Mouse (Mus musculus) kidney, adult 8-10 months (tissue): ENCODE measurements around the gene Arl4d.

Experiments used
- DNase-seq, 2 experiments: peaks; one replicate each; pipeline ENCODE4 v3.0.0; 2022

Gene Arl4d

GRCm38 (mm10) chr11:101680634-101681325, 15.4 kb downstream of the Arl4d start:
- DNase-seq, result no peak

GRCm38 (mm10) chr11:101681968-101682367, 16.6 kb downstream of the Arl4d start:
- no peak for DNase-seq

GRCm38 (mm10) chr11:101682410-101682960, 17.1 kb downstream of the Arl4d start:
- DNase-seq, result no peak

GRCm38 (mm10) chr11:101687351-101688301, 22.3 kb downstream of the Arl4d start:
- DNase-seq, result peak in 1 of 2 experiments; percentile 25

- DNase-seq, result no peak
Observed at GRCm38 (mm10) chr11:101689701-101690113, 24.4 kb downstream of the Arl4d start.

- DNase-seq, result no peak
Observed at GRCm38 (mm10) chr11:101690326-101690725, 25.0 kb downstream of the Arl4d start.

- DNase-seq, result peak in 1 of 2 experiments; percentile 53
Observed at GRCm38 (mm10) chr11:101695906-101696661, 30.7 kb downstream of the Arl4d start.

- no peak for DNase-seq
Observed at GRCm38 (mm10) chr11:101697156-101697861, 32.0 kb downstream of the Arl4d start.

GRCm38 (mm10) chr11:101698114-101698513, 32.8 kb downstream of the Arl4d start:
- DNase-seq, result no peak

- no peak for DNase-seq
Observed at GRCm38 (mm10) chr11:101699556-101699955, 34.2 kb downstream of the Arl4d start.

- no peak for DNase-seq
Observed at GRCm38 (mm10) chr11:101699991-101700390, 34.6 kb downstream of the Arl4d start.

GRCm38 (mm10) chr11:101700446-101700845, 35.1 kb downstream of the Arl4d start:
- peak in 1 of 2 experiments; percentile 31 for DNase-seq

- peak; percentile 58 to 70 for DNase-seq
Observed at GRCm38 (mm10) chr11:101704081-101704480, 38.7 kb downstream of the Arl4d start.

GRCm38 (mm10) chr11:101706764-101707448, 41.6 kb downstream of the Arl4d start:
- no peak for DNase-seq

GRCm38 (mm10) chr11:101708482-101708881, 43.1 kb downstream of the Arl4d start:
- DNase-seq, result no peak

- DNase-seq, result no peak
Observed at GRCm38 (mm10) chr11:101712811-101713210, 47.5 kb downstream of the Arl4d start.

GRCm38 (mm10) chr11:101714012-101714411, 48.7 kb downstream of the Arl4d start:
- peak; percentile 83 to 91 for DNase-seq
